Mouse (Mus musculus) macrophage (primary cell): Measurements from ENCODE around the gene Sertad1. TPM values are rescaled to one million over a fixed set of nuclear protein-coding genes. Genes with fewer than 3 reads are reported as not detected.

Source experiments
- H3K27ac ChIP-seq: fragments of 350-480 bp; formaldehyde crosslinking; 2 replicates; pipeline ENCODE4 v1.9.0; 2021
- H3K36me3 ChIP-seq: fragments of 350-480 bp; formaldehyde crosslinking; 2 replicates; pipeline ENCODE4 v1.9.0; 2021; ENCODE audit errors: inconsistent target
- H3K4me3 ChIP-seq: fragments of 350-480 bp; formaldehyde crosslinking; 2 replicates; pipeline ENCODE4 v1.9.0; 2021; ENCODE audit errors: inconsistent target
- H3K79me2 ChIP-seq: fragments of 350-480 bp; formaldehyde crosslinking; 2 replicates; pipeline ENCODE4 v1.9.0; 2021; ENCODE audit errors: inconsistent target
- WGBS: methylation state at CpG from one replicate; pipeline ENCODE4 v1.1.7; 2026; ENCODE audit warnings: inconsistent platforms; ENCODE audit not compliant: missing documents; 5-methylcytosine and 5-hydroxymethylcytosine counted together
- polyA plus RNA-seq: library from polyadenylated mRNA; stranded (reverse); fragments of 250-400 nt; gene quantifications from 3 replicates; pipeline ENCODE4 v1.2.4, GENCODE M21; 2018; ENCODE audit warnings: inconsistent platforms

Gene Sertad1
- polyA plus RNA-seq, 1 experiment from 2014 or later, result 16.5 TPM

DNA sequence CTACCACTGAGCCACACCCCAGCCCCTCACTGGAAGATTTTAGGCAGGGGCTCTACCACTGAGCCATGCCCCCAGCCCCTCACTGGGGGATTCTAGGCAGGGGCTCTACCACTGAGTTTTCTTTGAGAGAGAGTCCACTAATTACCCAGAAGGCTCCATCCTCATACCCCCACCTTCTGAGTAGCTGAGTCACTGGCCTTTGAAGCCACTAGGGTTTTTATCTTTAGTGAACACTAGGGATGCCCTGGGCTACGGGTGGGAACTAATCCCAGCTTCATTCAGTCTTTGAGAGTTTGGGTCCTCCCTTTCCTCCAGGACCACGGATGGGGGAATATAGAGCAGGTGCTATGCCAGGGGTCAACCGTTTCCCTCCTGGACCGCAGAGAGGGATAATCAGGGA is 28.1 kb upstream of the Sertad1 start:
- no peak overlapping the region for H3K4me3 ChIP-seq
- H3K27ac ChIP-seq, result no peak overlapping the region
- H3K36me3 ChIP-seq, result peaks cover 36% of the 10 kb centered on the region; the same call in 1 of the 2 replicates
- 89% methylated on average over 4 of the region's 4 CpGs for WGBS
- peaks cover 51% of the 10 kb centered on the region for H3K79me2 ChIP-seq

DNA sequence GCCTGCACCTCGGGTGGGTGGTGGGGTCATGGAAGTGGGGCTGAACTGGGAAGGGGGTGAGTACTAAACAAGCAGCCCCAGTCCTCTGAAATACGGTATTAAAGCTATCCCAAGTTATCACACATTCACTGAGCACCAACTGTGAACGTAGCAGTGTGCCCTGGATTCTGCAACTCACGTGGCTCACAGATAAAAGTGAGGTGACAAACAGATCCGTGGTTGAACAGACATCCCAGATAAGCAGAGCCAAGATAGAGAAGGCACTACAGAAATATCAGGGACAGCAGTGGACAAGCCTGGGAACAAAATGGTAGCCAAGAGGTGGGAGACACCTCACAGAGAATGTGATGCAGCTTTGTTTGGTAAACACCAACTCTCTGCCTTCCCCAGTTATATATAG is 27.1 kb upstream of the Sertad1 start:
- Histone ChIP-seq H3K27ac (no peak overlapping the region), H3K36me3 (peaks cover 46% of the 10 kb centered on the region; the same call in 1 of the 2 replicates), H3K4me3 (no peak overlapping the region), H3K79me2 (peaks cover 41% of the 10 kb centered on the region)
- WGBS, result 95% methylated on average over 5 of the region's 5 CpGs

DNA sequence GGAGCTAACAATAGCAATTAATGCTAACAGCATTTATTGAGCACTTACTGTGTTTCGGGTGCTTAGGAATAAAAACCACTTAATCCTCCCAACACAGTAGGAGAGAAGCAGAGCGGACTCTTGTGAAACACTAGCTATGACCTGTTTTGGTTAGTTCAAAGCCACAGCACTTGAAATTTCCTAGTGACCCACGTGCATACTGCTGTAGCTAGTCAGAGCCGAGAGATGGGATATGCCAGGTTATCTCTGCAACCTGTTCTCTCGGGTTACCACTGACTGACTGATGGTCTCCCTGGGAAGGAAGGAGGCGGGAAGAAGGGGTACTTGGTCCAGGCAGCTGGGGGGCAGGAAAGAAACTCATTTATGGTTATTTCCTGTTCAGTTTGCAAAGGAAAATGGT is 26.2 kb upstream of the Sertad1 start:
- Histone ChIP-seq H3K27ac (no peak overlapping the region), H3K79me2 (peaks cover 33% of the 10 kb centered on the region), H3K36me3 (peaks cover 51% of the 10 kb centered on the region; the same call in 1 of the 2 replicates), H3K4me3 (no peak overlapping the region)
- WGBS, result 59% methylated on average over 6 of the region's 6 CpGs

DNA sequence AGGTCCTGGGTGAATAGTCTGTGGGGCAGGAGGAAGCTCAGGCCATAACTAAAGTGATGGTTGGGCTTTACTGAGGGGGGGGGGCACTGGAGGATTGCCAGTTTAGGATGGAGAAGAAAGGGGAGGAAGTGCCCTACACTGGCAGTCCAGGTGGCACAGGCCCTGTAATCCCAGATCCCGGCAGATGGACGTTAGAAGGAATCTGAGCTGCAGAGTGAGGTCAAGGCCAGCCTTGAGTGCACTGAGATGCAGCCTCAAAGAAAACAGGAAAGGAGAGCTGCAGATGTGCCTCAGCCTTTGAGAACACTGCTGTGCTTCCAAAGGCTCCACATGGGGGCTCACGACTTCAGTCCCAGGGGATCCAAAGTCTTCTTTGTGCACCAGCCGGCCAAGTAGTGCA is 19.1 kb upstream of the Sertad1 start:
- WGBS, result 83% methylated on average over 4 of the region's 4 CpGs
- no peak overlapping the region for H3K27ac ChIP-seq
- no peaks in the 10 kb centered on the region for H3K79me2 ChIP-seq
- H3K36me3 ChIP-seq, result peaks cover 30% of the 10 kb centered on the region; the same call in 1 of the 2 replicates
- H3K4me3 ChIP-seq, result no peak overlapping the region

DNA sequence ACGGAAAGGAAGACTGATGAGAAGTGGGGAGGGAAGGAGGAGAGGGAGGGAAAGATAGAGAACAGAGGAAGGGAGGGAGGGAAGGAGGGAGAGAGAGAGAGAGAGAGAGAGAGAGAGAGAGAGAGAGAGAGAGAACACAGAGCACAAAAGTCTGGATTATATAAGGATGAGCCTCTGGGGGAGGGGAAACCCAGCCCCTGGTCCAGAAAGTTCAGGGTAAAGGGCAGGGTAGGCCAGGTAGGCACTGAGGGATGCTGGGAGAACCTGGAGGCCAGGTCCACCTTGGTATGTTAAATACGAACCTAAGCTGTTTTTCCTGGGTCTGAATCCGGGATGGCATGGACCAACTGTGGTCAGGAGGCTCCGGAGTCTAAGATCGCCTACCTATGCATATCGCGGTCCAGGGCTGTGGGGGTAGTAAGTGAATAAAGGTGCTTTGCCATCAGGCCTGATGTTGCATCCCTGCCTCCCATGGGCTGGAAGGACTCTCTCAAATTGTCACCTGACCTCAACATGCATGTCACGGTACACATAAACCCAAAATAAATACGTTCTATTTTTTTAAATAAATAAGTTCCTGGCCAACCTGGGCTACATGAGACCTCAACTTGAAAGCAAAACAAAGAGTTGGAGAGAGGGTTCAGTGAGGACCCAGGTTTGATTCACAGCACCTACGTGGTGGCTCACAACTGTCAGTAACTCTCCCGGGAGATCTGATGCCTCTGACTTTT is 15.2 kb upstream of the Sertad1 start:
- H3K4me3 ChIP-seq, result no peak overlapping the region
- WGBS, result 93% methylated on average over 11 of the region's 11 CpGs
- H3K27ac ChIP-seq, result no peak overlapping the region
- peaks cover 19% of the 10 kb centered on the region for H3K79me2 ChIP-seq
- H3K36me3 ChIP-seq, result peaks cover 7% of the 10 kb centered on the region

DNA sequence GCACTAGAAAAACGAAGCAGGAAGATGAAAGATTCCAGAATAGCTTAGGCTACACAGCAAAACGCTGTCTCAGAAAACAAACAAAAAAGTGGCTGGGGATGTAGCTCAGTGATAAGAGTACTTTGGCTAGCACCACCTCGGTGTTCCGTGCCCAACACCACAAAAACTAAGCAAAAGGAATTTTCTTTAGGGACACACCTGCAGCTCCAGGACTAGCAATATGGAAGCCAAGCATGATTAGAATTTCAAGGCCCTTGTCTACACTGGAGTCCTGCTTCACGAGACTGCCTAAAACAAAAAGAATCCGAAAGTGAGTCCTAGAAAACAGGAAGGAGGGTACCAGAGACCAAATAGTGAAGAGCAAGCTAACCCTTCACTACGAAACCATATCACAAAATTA is 14.1 kb upstream of the Sertad1 start:
- Histone ChIP-seq H3K27ac (peak overlapping the region; percentile 78), H3K4me3 (peak overlapping the region; percentile 96), H3K79me2 (peaks cover 24% of the 10 kb centered on the region), H3K36me3 (peaks cover 13% of the 10 kb centered on the region)
- 3% methylated on average over 7 of the region's 7 CpGs for WGBS

DNA sequence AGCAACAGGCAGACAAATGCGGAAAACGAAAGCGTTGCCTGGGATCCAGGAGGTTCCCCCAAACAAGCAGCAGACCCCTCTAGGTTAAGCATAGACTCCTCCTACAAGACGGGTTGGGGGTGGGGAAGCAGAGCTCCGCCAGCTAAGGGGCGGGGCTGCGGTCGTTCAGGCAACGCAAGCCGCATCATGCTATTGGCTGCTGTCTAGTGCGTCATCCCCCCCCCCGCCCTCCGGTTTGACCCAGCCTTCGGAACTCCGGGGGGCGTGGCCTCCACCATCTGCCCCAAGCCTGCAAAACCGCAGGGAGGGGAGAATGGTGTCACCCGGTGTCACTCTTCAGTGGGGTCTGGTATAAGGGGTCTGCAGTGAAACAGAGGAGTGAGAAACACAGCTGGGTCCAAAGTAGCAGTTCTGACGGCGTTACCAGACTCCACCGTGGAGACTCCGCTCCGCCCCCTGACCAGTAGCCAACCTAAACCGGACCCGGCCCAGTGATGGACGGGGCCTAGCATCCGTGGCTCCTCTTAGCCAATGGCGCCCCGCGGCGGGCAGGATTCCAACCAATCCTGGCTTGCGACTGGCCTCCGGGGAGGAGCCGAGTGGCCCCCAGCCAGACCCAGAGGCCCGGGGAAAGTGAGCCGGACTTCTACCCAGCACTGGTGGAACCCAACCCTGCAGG is 13.4 kb upstream of the Sertad1 start, which contains the start of gene Sertad3:
Gene Sertad3 (plus strand): TSS at position 613 of the 679 bp plus-strand sequence.
- peaks cover 13% of the 10 kb centered on the region for H3K36me3 ChIP-seq
- peaks cover 24% of the 10 kb centered on the region for H3K79me2 ChIP-seq
- WGBS, result under 1% methylated on average over 31 of the region's 36 CpGs
- H3K27ac ChIP-seq, result peak within 1 kb of the TSS; percentile 78
- peak within 1 kb of the TSS; percentile 96 for H3K4me3 ChIP-seq

DNA sequence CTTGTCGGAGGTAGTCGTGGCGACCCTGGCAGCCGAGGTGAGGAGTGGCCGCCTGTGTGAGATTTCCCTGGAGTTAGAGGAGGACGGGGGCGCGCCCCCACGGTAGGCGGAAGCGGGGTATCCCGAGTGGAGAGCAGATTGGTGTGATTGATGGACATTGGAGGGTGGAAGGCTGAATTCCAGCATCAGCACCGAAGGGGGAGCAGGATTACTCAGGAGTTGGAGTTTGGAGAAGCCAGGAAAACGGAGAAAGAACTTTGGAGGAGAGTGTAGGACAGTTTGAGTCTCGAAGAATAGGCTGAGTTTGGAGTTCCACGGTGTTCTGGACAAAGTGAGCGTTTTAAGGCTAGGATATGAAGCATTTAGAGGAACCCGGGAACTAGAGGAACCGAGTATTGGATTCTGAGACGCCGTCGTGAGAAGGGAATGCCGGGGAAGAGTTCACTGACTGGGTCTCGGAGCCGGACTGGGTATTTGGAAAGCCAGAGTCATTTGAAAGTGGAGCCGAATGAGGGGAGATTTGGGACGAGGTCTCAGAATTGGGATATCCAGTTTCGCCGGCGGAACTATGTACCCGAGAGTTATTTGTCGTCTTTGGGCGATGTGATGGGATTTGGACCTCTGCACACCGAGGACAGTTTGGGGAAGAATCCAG is 12.7 kb upstream of the Sertad1 start:
- WGBS, result 1% methylated on average over 34 of the region's 34 CpGs
- peaks cover 13% of the 10 kb centered on the region for H3K36me3 ChIP-seq
- peaks cover 24% of the 10 kb centered on the region for H3K79me2 ChIP-seq
- H3K27ac ChIP-seq, result peak overlapping the region; percentile 78
- H3K4me3 ChIP-seq, result peak overlapping the region; percentile 96

DNA sequence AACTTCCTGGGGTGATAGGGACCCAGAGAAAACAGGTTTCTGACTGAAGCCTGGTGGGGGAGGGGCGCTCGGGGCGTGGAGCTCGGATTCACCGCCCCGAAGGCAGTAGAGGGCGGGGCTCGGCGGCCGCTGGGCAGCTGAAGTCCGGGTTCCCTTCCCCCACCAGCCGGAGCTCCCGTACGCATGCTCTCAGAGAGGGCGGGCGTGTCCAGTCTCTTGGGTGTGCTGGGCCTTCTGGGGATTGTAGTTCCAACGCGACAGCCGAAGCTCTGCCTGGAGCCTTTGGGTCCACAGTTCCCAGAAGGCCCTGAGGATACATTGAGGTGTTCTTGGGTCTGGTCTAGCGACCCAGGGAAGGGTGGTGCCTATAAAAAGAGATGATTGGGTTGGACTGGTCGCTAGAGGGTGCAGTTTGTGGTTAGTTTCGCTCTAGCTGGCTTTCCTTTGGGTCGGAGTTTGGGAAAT is 12.2 kb upstream of the Sertad1 start:
- Histone ChIP-seq H3K36me3 (peaks cover 13% of the 10 kb centered on the region), H3K27ac (peak overlapping the region; percentile 78), H3K79me2 (peaks cover 24% of the 10 kb centered on the region), H3K4me3 (peak overlapping the region; percentile 96)
- 0% methylated on average over 23 of the region's 23 CpGs for WGBS

DNA sequence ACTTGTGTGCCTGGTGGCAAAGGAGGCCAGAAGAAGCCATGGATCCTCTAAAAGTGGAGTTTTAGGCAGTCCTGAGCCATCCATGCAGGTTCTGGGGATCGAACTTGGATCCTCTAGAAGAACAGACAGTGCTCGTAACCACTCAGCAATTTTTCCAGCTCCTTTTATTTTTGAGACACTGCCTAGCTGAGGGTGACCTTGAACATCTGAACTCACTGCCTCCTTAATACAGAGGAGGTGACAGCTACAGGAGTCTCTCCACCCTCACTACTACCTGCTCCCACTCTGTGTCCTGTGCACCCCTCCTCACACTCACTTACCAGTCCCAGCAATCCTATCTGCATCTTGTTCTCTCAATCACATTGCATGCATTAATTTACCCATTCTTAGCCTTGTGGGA is 11.1 kb upstream of the Sertad1 start:
- Histone ChIP-seq H3K27ac (no peak overlapping the region), H3K4me3 (no peak overlapping the region)

DNA sequence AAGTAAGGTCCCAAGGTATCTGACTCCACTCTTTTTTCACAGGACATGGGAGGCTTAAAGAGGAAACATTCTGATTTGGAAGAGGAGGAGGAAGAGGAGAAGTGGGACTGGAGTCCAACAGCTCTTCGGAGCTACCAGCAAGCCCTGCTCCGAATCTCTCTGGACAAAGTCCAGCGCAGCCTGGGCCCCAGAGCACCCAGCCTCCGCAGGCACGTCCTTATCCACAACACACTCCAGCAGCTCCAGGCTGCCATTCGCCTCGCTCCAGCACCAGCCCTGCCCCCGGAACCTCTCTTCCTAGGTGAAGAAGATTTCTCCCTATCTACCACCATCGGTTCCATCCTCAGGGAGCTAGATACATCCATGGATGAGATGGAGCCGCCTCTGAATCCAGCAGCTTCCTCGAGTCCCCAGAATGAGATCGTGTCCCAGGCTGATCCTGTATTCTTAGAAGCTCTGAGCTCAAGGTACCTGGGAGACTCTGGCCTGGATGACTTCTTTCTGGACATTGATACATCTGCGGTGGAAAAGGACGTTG is 10.5 kb upstream of the Sertad1 start:
- 96% methylated on average over 14 of the region's 14 CpGs for WGBS
- H3K27ac ChIP-seq, result no peak overlapping the region
- H3K36me3 ChIP-seq, result peaks cover 13% of the 10 kb centered on the region
- H3K79me2 ChIP-seq, result peaks cover 24% of the 10 kb centered on the region
- H3K4me3 ChIP-seq, result no peak overlapping the region

More for the DNA sequence above, 11.1 kb upstream of the Sertad1 start:
- 100% methylated on average over 2 of the region's 2 CpGs for WGBS
- Histone ChIP-seq H3K79me2 (peaks cover 24% of the 10 kb centered on the region), H3K36me3 (peaks cover 13% of the 10 kb centered on the region)

DNA sequence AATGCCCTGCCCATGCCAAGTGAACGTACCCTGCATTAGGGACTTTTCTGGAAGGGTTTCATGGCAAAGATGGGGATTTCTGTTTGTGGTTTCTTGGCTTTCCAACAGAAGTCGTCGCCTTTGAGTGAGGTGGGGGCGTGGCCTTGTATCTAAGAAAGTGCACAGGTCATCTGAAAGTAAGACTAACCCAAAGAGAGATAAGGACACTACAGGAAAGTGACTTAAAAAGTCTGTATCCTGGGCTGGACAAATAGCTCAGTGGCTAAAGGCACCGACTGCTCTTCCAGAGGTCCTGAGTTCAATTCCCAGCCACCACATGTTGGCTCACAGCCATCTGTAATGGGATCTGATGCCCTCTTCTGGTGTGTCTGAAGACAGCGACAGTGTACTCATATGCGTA is 8.1 kb upstream of the Sertad1 start:
- Histone ChIP-seq H3K4me3 (no peak overlapping the region), H3K27ac (no peak overlapping the region), H3K36me3 (peaks cover 13% of the 10 kb centered on the region), H3K79me2 (peaks cover 24% of the 10 kb centered on the region)
- 69% methylated on average over 7 of the region's 7 CpGs for WGBS

DNA sequence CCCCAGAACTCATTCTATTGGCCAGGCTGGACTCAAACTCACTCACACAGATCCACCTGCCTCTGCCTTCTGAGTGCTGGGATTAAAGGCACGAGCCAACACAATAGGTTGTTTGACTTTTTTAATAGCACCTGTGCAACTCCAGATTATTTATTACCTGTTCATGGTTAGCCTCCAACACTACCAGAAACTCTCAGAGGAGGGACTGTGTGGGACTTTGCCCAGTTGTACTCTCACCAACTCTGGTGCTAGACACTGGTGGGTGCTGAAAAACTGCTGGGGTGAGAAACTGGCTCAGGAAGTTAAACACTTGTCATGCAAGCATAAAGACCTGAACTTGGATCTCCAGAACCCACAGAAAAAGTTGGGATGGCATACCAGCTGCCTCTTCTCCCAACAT is 7.0 kb upstream of the Sertad1 start:
- peaks cover 13% of the 10 kb centered on the region for H3K36me3 ChIP-seq
- H3K27ac ChIP-seq, result no peak overlapping the region
- no peak overlapping the region for H3K4me3 ChIP-seq
- peaks cover 24% of the 10 kb centered on the region for H3K79me2 ChIP-seq
- 100% methylated on average over 1 of the region's 1 CpGs for WGBS

DNA sequence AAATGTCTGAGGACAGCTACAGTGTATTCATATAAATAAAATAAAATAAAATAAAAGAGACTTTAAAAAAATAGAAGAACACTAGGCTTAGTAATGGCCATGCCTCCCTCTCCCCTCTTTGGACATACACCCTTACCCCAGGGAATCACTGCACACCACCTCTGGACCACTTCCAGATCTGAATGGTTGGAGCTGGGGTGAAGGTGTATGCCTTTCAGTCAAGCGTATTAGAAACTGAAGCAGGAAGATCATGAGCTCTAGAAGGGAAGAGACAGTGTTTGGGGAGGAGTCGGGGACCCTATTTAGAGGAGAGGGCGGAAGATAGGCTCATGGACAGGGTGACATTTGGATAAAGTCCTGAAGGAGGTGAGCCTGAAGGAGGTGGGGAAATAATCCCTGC is 6.2 kb upstream of the Sertad1 start:
- WGBS, result 87% methylated on average over 3 of the region's 3 CpGs
- H3K36me3 ChIP-seq, result peaks cover 13% of the 10 kb centered on the region
- H3K4me3 ChIP-seq, result no peak overlapping the region
- peaks cover 22% of the 10 kb centered on the region for H3K79me2 ChIP-seq
- H3K27ac ChIP-seq, result no peak overlapping the region
